Mouse (Mus musculus): Measurements from ENCODE around the gene Olfr1128. TPM values are rescaled to one million over a fixed set of nuclear protein-coding genes. Genes with fewer than 3 reads are reported as not detected.
"Not testable (repeated sequence)": the region's sequence is repeated elsewhere in the genome, so short reads cannot be mapped to it uniquely, and the experiment has no call there.

The Olfr1128 gene
- not detected in 2 replicates for polyA plus RNA-seq (2012; rRNA removed)
- polyA plus RNA-seq (2014; fragmentation: Nextera tagmentation; extraction: Ambion mirVana), result not detected in 2 replicates

- no peak for TF ChIP-seq POLR2A (IDR thresholded peaks at IDR 0.05; ENCODE audit: borderline replicate concordance, extremely low read depth, insufficient read depth, insufficient read length)
- no peak for ATAC-seq (ENCODE audit: low FRiP score, low read depth)
- Histone ChIP-seq H3K27ac (replicated peaks; ENCODE audit: low read depth, low read length) (no peak within 1 kb of the TSS), H3K27me3 (ENCODE audit: control insufficient read depth, insufficient read depth, low read length) (no peaks in the 10 kb centered on the region), H3K4me3 (replicated peaks; ENCODE audit: low read length) (no peak within 1 kb of the TSS), H3K36me3 (ENCODE audit: control insufficient read depth, insufficient read depth, low read length) (no peaks in the 10 kb centered on the region), H3K9me3 (ENCODE audit: control insufficient read depth, low read length) (no peaks in the 10 kb centered on the region), H3K9ac (ENCODE audit: low read depth, low read length, severe bottlenecking) (no peak within 1 kb of the TSS), H3K4me2 (replicated peaks; ENCODE audit: low read depth, low read length, severe bottlenecking) (no peak within 1 kb of the TSS), H3K4me1 (ENCODE audit: control insufficient read depth, insufficient read depth, low read length) (no peaks in the 10 kb centered on the region)
- WGBS, result 81% methylated on average over 1 of the region's 1 CpGs
- DNase-seq (ENCODE audit: low spot score), result no peak
Observed at GRCm38 (mm10) chr2:87545442-87545841, at the start of gene Olfr1128. Olfr1128 (minus strand) TSS chr2:87545542.

GRCm38 (mm10) chr2:87573602-87574001 is 28.3 kb upstream of the Olfr1128 start, which contains the start of gene Olfr1129:
Olfr1129 (plus strand) TSS chr2:87573902.
- H3K9ac ChIP-seq (ENCODE audit: low read depth, low read length, severe bottlenecking); H3K27me3 ChIP-seq (ENCODE audit: control insufficient read depth, insufficient read depth, low read length); ATAC-seq (ENCODE audit: low FRiP score, low read depth); H3K4me3 ChIP-seq (replicated peaks; ENCODE audit: low read length); DNase-seq (ENCODE audit: low spot score); H3K9me3 ChIP-seq (ENCODE audit: control insufficient read depth, low read length); H3K27ac ChIP-seq (replicated peaks; ENCODE audit: low read depth, low read length); H3K4me2 ChIP-seq (replicated peaks; ENCODE audit: low read depth, low read length, severe bottlenecking); H3K36me3 ChIP-seq (ENCODE audit: control insufficient read depth, insufficient read depth, low read length); H3K4me1 ChIP-seq (ENCODE audit: control insufficient read depth, insufficient read depth, low read length): not testable (repeated sequence)
- 80% methylated on average over 1 of the region's 1 CpGs for WGBS

- TF ChIP-seq POLR2A (IDR thresholded peaks at IDR 0.05; ENCODE audit: borderline replicate concordance, extremely low read depth, insufficient read depth, insufficient read length), result no peak
- Histone ChIP-seq H3K4me2 (replicated peaks; ENCODE audit: low read depth, low read length, severe bottlenecking) (no peak overlapping the region), H3K9me3 (ENCODE audit: control insufficient read depth, low read length) (no peaks in the 10 kb centered on the region), H3K27ac (replicated peaks; ENCODE audit: low read depth, low read length) (no peak overlapping the region), H3K27me3 (ENCODE audit: control insufficient read depth, insufficient read depth, low read length) (no peaks in the 10 kb centered on the region), H3K9ac (ENCODE audit: low read depth, low read length, severe bottlenecking) (no peak overlapping the region), H3K4me3 (replicated peaks; ENCODE audit: low read length) (no peak overlapping the region), H3K36me3 (ENCODE audit: control insufficient read depth, insufficient read depth, low read length) (no peaks in the 10 kb centered on the region), H3K4me1 (ENCODE audit: control insufficient read depth, insufficient read depth, low read length) (no peaks in the 10 kb centered on the region)
- DNase-seq (ENCODE audit: low spot score) (no peak), ATAC-seq (ENCODE audit: low FRiP score, low read depth) (no peak)
- WGBS, result 64% methylated on average over 2 of the region's 2 CpGs
Observed at GRCm38 (mm10) chr2:87534826-87535225, 10.5 kb downstream of the Olfr1128 start.

- DNase-seq (ENCODE audit: low spot score), result no peak
- no peak for TF ChIP-seq POLR2A (IDR thresholded peaks at IDR 0.05; ENCODE audit: borderline replicate concordance, extremely low read depth, insufficient read depth, insufficient read length)
- no peak for ATAC-seq (ENCODE audit: low FRiP score, low read depth)
- Histone ChIP-seq H3K27me3 (ENCODE audit: control insufficient read depth, insufficient read depth, low read length) (no peaks in the 10 kb centered on the region), H3K4me2 (replicated peaks; ENCODE audit: low read depth, low read length, severe bottlenecking) (no peak within 1 kb of the TSS), H3K9ac (ENCODE audit: low read depth, low read length, severe bottlenecking) (no peak within 1 kb of the TSS), H3K4me3 (replicated peaks; ENCODE audit: low read length) (no peak within 1 kb of the TSS), H3K9me3 (ENCODE audit: control insufficient read depth, low read length) (no peaks in the 10 kb centered on the region), H3K27ac (replicated peaks; ENCODE audit: low read depth, low read length) (no peak within 1 kb of the TSS), H3K4me1 (ENCODE audit: control insufficient read depth, insufficient read depth, low read length) (no peaks in the 10 kb centered on the region), H3K36me3 (ENCODE audit: control insufficient read depth, insufficient read depth, low read length) (no peaks in the 10 kb centered on the region)
Observed at GRCm38 (mm10) chr2:87531496-87531895, 13.8 kb downstream of the Olfr1128 start, which contains the start of gene Olfr153. Olfr153 (plus strand) TSS chr2:87531796.

GRCm38 (mm10) chr2:87525899-87526616 is 19.3 kb downstream of the Olfr1128 start:
- not testable (repeated sequence) for H3K4me1 ChIP-seq (ENCODE audit: control insufficient read depth, insufficient read depth, low read length); H3K27ac ChIP-seq (replicated peaks; ENCODE audit: low read depth, low read length); H3K9ac ChIP-seq (ENCODE audit: low read depth, low read length, severe bottlenecking); ATAC-seq (ENCODE audit: low FRiP score, low read depth); H3K9me3 ChIP-seq (ENCODE audit: control insufficient read depth, low read length); H3K27me3 ChIP-seq (ENCODE audit: control insufficient read depth, insufficient read depth, low read length); DNase-seq (ENCODE audit: low spot score); H3K36me3 ChIP-seq (ENCODE audit: control insufficient read depth, insufficient read depth, low read length)
- WGBS, result 34% methylated on average over 38 of the region's 39 CpGs
- H3K4me3 ChIP-seq (replicated peaks; ENCODE audit: low read length), result peak overlapping the region; percentile 16; the same call in 1 of the 2 replicates
- peak overlapping the region; percentile 30; the same call in 1 of the 2 replicates for H3K4me2 ChIP-seq (replicated peaks; ENCODE audit: low read depth, low read length, severe bottlenecking)

Measured in limb, embryonic 14.5 days (tissue).